Mouse (Mus musculus) CD8-positive naive resting alpha-beta T cell, adult 2 months (primary cell): Measurements from ENCODE around the gene Cryl1.

Experiments
- DNase-seq, 2 experiments: peaks; one replicate each; pipeline ENCODE4 v3.0.0; 2022; ENCODE audit warnings: low read depth in 2 of 2, low spot score in 2 of 2

Gene Cryl1

GRCm38 (mm10) chr14:57398065-57398757 is at the start of gene Cryl1:
TSS of gene Cryl1 (minus strand) at chr14:57398529.
- DNase-seq: peak; percentile 93 to 95

GRCm38 (mm10) chr14:57430451-57430850 is 32.1 kb upstream of the Cryl1 start:
- DNase-seq: no peak

- peak in 1 of 2 experiments; percentile 10 for DNase-seq
Measured at GRCm38 (mm10) chr14:57424212-57424561, 25.9 kb upstream of the Cryl1 start.

- peak; percentile 59 for DNase-seq
Measured at GRCm38 (mm10) chr14:57423432-57424211, 25.3 kb upstream of the Cryl1 start, which contains the start of gene Ift88. TSS of gene Ift88 (plus strand) at chr14:57424062.

GRCm38 (mm10) chr14:57417187-57417586 is 18.9 kb upstream of the Cryl1 start:
- no peak for DNase-seq

GRCm38 (mm10) chr14:57412166-57412565 is 13.8 kb upstream of the Cryl1 start:
- no peak for DNase-seq

GRCm38 (mm10) chr14:57409106-57409505 is 10.8 kb upstream of the Cryl1 start:
- DNase-seq: no peak

GRCm38 (mm10) chr14:57408100-57408499 is 9.8 kb upstream of the Cryl1 start:
- no peak for DNase-seq

GRCm38 (mm10) chr14:57407039-57407987 is 9.0 kb upstream of the Cryl1 start:
- DNase-seq: peak in 1 of 2 experiments; percentile 12

- DNase-seq: no peak
Measured at GRCm38 (mm10) chr14:57402815-57403214, 4.5 kb upstream of the Cryl1 start.

GRCm38 (mm10) chr14:57398813-57399427 is 591 bp upstream of the Cryl1 start:
- no peak for DNase-seq

- DNase-seq: no peak
Measured at GRCm38 (mm10) chr14:57397221-57397620, 1.1 kb downstream of the Cryl1 start.

- DNase-seq: no peak
Measured at GRCm38 (mm10) chr14:57395470-57395869, 2.9 kb downstream of the Cryl1 start.

GRCm38 (mm10) chr14:57392278-57392677 is 6.1 kb downstream of the Cryl1 start:
- no peak for DNase-seq

GRCm38 (mm10) chr14:57391621-57392020 is 6.7 kb downstream of the Cryl1 start:
- no peak for DNase-seq

GRCm38 (mm10) chr14:57386758-57387561 is 11.4 kb downstream of the Cryl1 start:
- no peak for DNase-seq

GRCm38 (mm10) chr14:57385667-57386066 is 12.7 kb downstream of the Cryl1 start:
- no peak for DNase-seq

GRCm38 (mm10) chr14:57377531-57377930 is 20.8 kb downstream of the Cryl1 start:
- no peak for DNase-seq

GRCm38 (mm10) chr14:57376956-57377355 is 21.4 kb downstream of the Cryl1 start:
- DNase-seq: no peak

GRCm38 (mm10) chr14:57376016-57376415 is 22.3 kb downstream of the Cryl1 start:
- DNase-seq: no peak
